Mouse (Mus musculus): ENCODE measurements around the gene Rap1b. TPM values are rescaled to one million over a fixed set of nuclear protein-coding genes. Genes with fewer than 3 reads are reported as not detected.

Rap1b gene
- polyA plus RNA-seq, 1 experiment from 2014 or later: 146 TPM

- H3K4me1 ChIP-seq: no peaks in the 10 kb centered on the region
- H3K36me3 ChIP-seq: no peaks in the 10 kb centered on the region
- no peak overlapping the region for H3K4me3 ChIP-seq
- no peak overlapping the region for H3K27ac ChIP-seq (replicated peaks)
- no peaks in the 10 kb centered on the region for H3K9me3 ChIP-seq (replicated peaks)
- DNase-seq (ENCODE audit: low spot score): no peak
- no peaks in the 10 kb centered on the region for H3K27me3 ChIP-seq (ENCODE audit: low read depth, poor library complexity, severe bottlenecking)
- WGBS: 91% methylated on average over 4 of the region's 4 CpGs
These were observed 28.1 kb upstream of the Rap1b start for GRCm38 (mm10) chr10:117873952-117874351.

GRCm38 (mm10) chr10:117872468-117872867 is 26.6 kb upstream of the Rap1b start:
- DNase-seq (ENCODE audit: low spot score): no peak
- no peaks in the 10 kb centered on the region for H3K36me3 ChIP-seq
- WGBS: 84% methylated on average over 10 of the region's 10 CpGs

GRCm38 (mm10) chr10:117867301-117867700 is 21.5 kb upstream of the Rap1b start:
- no peak overlapping the region for H3K4me3 ChIP-seq
- no peak for DNase-seq (ENCODE audit: low spot score)
- no peaks in the 10 kb centered on the region for H3K27me3 ChIP-seq (ENCODE audit: low read depth, poor library complexity, severe bottlenecking)
- 90% methylated on average over 3 of the region's 3 CpGs for WGBS
- no peaks in the 10 kb centered on the region for H3K36me3 ChIP-seq
- H3K9me3 ChIP-seq (replicated peaks): no peaks in the 10 kb centered on the region
- H3K4me1 ChIP-seq: peaks cover 4% of the 10 kb centered on the region; the same call in 1 of the 2 replicates
- H3K27ac ChIP-seq (replicated peaks): no peak overlapping the region

More at GRCm38 (mm10) chr10:117872468-117872867, 26.6 kb upstream of the Rap1b start:
- no peaks in the 10 kb centered on the region for H3K27me3 ChIP-seq (ENCODE audit: low read depth, poor library complexity, severe bottlenecking)
- H3K4me3 ChIP-seq: no peak overlapping the region
- no peaks in the 10 kb centered on the region for H3K4me1 ChIP-seq
- no peaks in the 10 kb centered on the region for H3K9me3 ChIP-seq (replicated peaks)
- H3K27ac ChIP-seq (replicated peaks): no peak overlapping the region

GRCm38 (mm10) chr10:117866641-117867040 is 20.8 kb upstream of the Rap1b start:
- H3K9me3 ChIP-seq (replicated peaks): no peaks in the 10 kb centered on the region
- no peak overlapping the region for H3K4me3 ChIP-seq
- WGBS: 83% methylated on average over 8 of the region's 8 CpGs
- H3K27me3 ChIP-seq (ENCODE audit: low read depth, poor library complexity, severe bottlenecking): no peaks in the 10 kb centered on the region
- no peaks in the 10 kb centered on the region for H3K36me3 ChIP-seq
- H3K4me1 ChIP-seq: peaks cover 4% of the 10 kb centered on the region; the same call in 1 of the 2 replicates
- DNase-seq (ENCODE audit: low spot score): no peak
- H3K27ac ChIP-seq (replicated peaks): no peak overlapping the region

- DNase-seq (ENCODE audit: low spot score): no peak
- no peaks in the 10 kb centered on the region for H3K36me3 ChIP-seq
- no peaks in the 10 kb centered on the region for H3K27me3 ChIP-seq (ENCODE audit: low read depth, poor library complexity, severe bottlenecking)
- peaks cover 4% of the 10 kb centered on the region; the same call in 1 of the 2 replicates for H3K4me1 ChIP-seq
- H3K9me3 ChIP-seq (replicated peaks): no peaks in the 10 kb centered on the region
- no peak overlapping the region for H3K27ac ChIP-seq (replicated peaks)
- 86% methylated on average over 6 of the region's 6 CpGs for WGBS
- no peak overlapping the region for H3K4me3 ChIP-seq
These were observed 18.9 kb upstream of the Rap1b start for GRCm38 (mm10) chr10:117864695-117865094.

GRCm38 (mm10) chr10:117864251-117864650 is 18.4 kb upstream of the Rap1b start:
- Histone ChIP-seq H3K27me3 (ENCODE audit: low read depth, poor library complexity, severe bottlenecking) (no peaks in the 10 kb centered on the region), H3K4me1 (peaks cover 4% of the 10 kb centered on the region; the same call in 1 of the 2 replicates), H3K4me3 (no peak overlapping the region), H3K9me3 (replicated peaks) (no peaks in the 10 kb centered on the region), H3K27ac (replicated peaks) (no peak overlapping the region), H3K36me3 (no peaks in the 10 kb centered on the region)
- 89% methylated on average over 4 of the region's 4 CpGs for WGBS
- no peak for DNase-seq (ENCODE audit: low spot score)

- Histone ChIP-seq H3K27me3 (ENCODE audit: low read depth, poor library complexity, severe bottlenecking) (no peaks in the 10 kb centered on the region), H3K4me3 (no peak overlapping the region)
These were observed 16.3 kb upstream of the Rap1b start for GRCm38 (mm10) chr10:117862014-117862580.

GRCm38 (mm10) chr10:117860958-117861357 is 15.1 kb upstream of the Rap1b start:
- Histone ChIP-seq H3K9me3 (replicated peaks) (no peaks in the 10 kb centered on the region), H3K27ac (replicated peaks) (no peak overlapping the region), H3K4me1 (peaks cover 7% of the 10 kb centered on the region; the same call in 1 of the 2 replicates), H3K27me3 (ENCODE audit: low read depth, poor library complexity, severe bottlenecking) (no peaks in the 10 kb centered on the region), H3K4me3 (no peak overlapping the region), H3K36me3 (no peaks in the 10 kb centered on the region)
- WGBS: 80% methylated on average over 16 of the region's 16 CpGs
- no peak for DNase-seq (ENCODE audit: low spot score)

More at GRCm38 (mm10) chr10:117862014-117862580, 16.3 kb upstream of the Rap1b start:
- WGBS: 79% methylated on average over 11 of the region's 11 CpGs
- Histone ChIP-seq H3K4me1 (peaks cover 10% of the 10 kb centered on the region; the same call in 1 of the 2 replicates), H3K27ac (replicated peaks) (no peak overlapping the region), H3K36me3 (no peaks in the 10 kb centered on the region), H3K9me3 (replicated peaks) (no peaks in the 10 kb centered on the region)
- no peak for DNase-seq (ENCODE audit: low spot score)

GRCm38 (mm10) chr10:117860361-117860760 is 14.5 kb upstream of the Rap1b start:
- Histone ChIP-seq H3K4me3 (no peak overlapping the region), H3K9me3 (replicated peaks) (no peaks in the 10 kb centered on the region), H3K27ac (replicated peaks) (no peak overlapping the region), H3K27me3 (ENCODE audit: low read depth, poor library complexity, severe bottlenecking) (no peaks in the 10 kb centered on the region), H3K36me3 (no peaks in the 10 kb centered on the region), H3K4me1 (peaks cover 7% of the 10 kb centered on the region; the same call in 1 of the 2 replicates)
- 89% methylated on average over 7 of the region's 7 CpGs for WGBS
- no peak for DNase-seq (ENCODE audit: low spot score)

GRCm38 (mm10) chr10:117859800-117860199 is 14.0 kb upstream of the Rap1b start:
- no peak for DNase-seq (ENCODE audit: low spot score)
- WGBS: 93% methylated on average over 11 of the region's 11 CpGs
- no peaks in the 10 kb centered on the region for H3K27me3 ChIP-seq (ENCODE audit: low read depth, poor library complexity, severe bottlenecking)
- peaks cover 7% of the 10 kb centered on the region; the same call in 1 of the 2 replicates for H3K4me1 ChIP-seq
- H3K36me3 ChIP-seq: no peaks in the 10 kb centered on the region
- no peak overlapping the region for H3K4me3 ChIP-seq
- no peak overlapping the region for H3K27ac ChIP-seq (replicated peaks)
- H3K9me3 ChIP-seq (replicated peaks): no peaks in the 10 kb centered on the region

GRCm38 (mm10) chr10:117858241-117858640 is 12.4 kb upstream of the Rap1b start:
- no peak overlapping the region for H3K4me3 ChIP-seq
- DNase-seq (ENCODE audit: low spot score): no peak
- no peaks in the 10 kb centered on the region for H3K27me3 ChIP-seq (ENCODE audit: low read depth, poor library complexity, severe bottlenecking)
- H3K4me1 ChIP-seq: peaks cover 7% of the 10 kb centered on the region; the same call in 1 of the 2 replicates
- H3K36me3 ChIP-seq: no peaks in the 10 kb centered on the region
- H3K9me3 ChIP-seq (replicated peaks): no peaks in the 10 kb centered on the region
- 54% methylated on average over 5 of the region's 5 CpGs for WGBS
- no peak overlapping the region for H3K27ac ChIP-seq (replicated peaks)

GRCm38 (mm10) chr10:117856001-117856720 is 10.3 kb upstream of the Rap1b start:
- peaks cover 7% of the 10 kb centered on the region; the same call in 1 of the 2 replicates for H3K4me1 ChIP-seq
- H3K9me3 ChIP-seq (replicated peaks): no peaks in the 10 kb centered on the region
- no peak overlapping the region for H3K27ac ChIP-seq (replicated peaks)
- DNase-seq (ENCODE audit: low spot score): no peak
- H3K36me3 ChIP-seq: no peaks in the 10 kb centered on the region
- H3K27me3 ChIP-seq (ENCODE audit: low read depth, poor library complexity, severe bottlenecking): no peaks in the 10 kb centered on the region
- no peak overlapping the region for H3K4me3 ChIP-seq
- WGBS: 87% methylated on average over 8 of the region's 8 CpGs

- DNase-seq (ENCODE audit: low spot score): no peak
These were observed 6.9 kb upstream of the Rap1b start for GRCm38 (mm10) chr10:117852648-117853192.

More at GRCm38 (mm10) chr10:117852648-117853192, 6.9 kb upstream of the Rap1b start:
- H3K9me3 ChIP-seq (replicated peaks): no peaks in the 10 kb centered on the region
- H3K4me3 ChIP-seq: no peak overlapping the region
- H3K36me3 ChIP-seq: no peaks in the 10 kb centered on the region
- no peaks in the 10 kb centered on the region for H3K4me1 ChIP-seq
- no peaks in the 10 kb centered on the region; the same call in 1 of the 2 replicates for H3K27me3 ChIP-seq (ENCODE audit: low read depth, poor library complexity, severe bottlenecking)
- no peak overlapping the region for H3K27ac ChIP-seq (replicated peaks)
- WGBS: 89% methylated on average over 10 of the region's 10 CpGs
